Mouse (Mus musculus) limb, embryonic 14.5 days (tissue): ENCODE data around the gene Srebf1. TPM values are rescaled to one million over a fixed set of nuclear protein-coding genes. Genes with fewer than 3 reads are reported as not detected.

Experiments used
- ATAC-seq: fragments of 200-750 bp; cut with Nextera tagmentation; 2 replicates; pipeline ENCODE4 v1.8.0; 2017; ENCODE audit warnings: low read depth, moderate number of reproducible peaks, moderate TSS enrichment; ENCODE audit not compliant: low FRiP score
- DNase-seq: peaks from one replicate; pipeline ENCODE4 v3.0.0-alpha.2; 2015; ENCODE audit warnings: low spot score
- H3K27ac ChIP-seq: fragments of 300-500 bp; sonication (generic); replicated peaks from 2 replicates; pipeline ENCODE4 v1.5.1; 2014; ENCODE audit warnings: low read depth, mild to moderate bottlenecking, low read length, moderate library complexity, mixed read lengths
- H3K27me3 ChIP-seq: fragments of 300-500 bp; sonication (generic); 2 replicates; pipeline ENCODE4 v1.6.1; 2014; ENCODE audit warnings: low read length, mixed read lengths; ENCODE audit not compliant: control insufficient read depth, insufficient read depth
- H3K36me3 ChIP-seq: fragments of 300-500 bp; sonication (generic); 2 replicates; pipeline ENCODE4 v1.6.1; 2014; ENCODE audit warnings: mild to moderate bottlenecking, low read length, moderate library complexity, mixed read lengths; ENCODE audit not compliant: control insufficient read depth, insufficient read depth
- H3K4me1 ChIP-seq: fragments of 300-500 bp; sonication (generic); 2 replicates; pipeline ENCODE4 v1.6.1; 2014; ENCODE audit warnings: antibody characterized with exemption, low read length, mixed read lengths; ENCODE audit not compliant: control insufficient read depth, insufficient read depth
- H3K4me2 ChIP-seq: fragments of 300-500 bp; sonication (generic); replicated peaks from 2 replicates; pipeline ENCODE4 v1.6.1; 2014; ENCODE audit warnings: low read depth, mild to moderate bottlenecking, low read length, moderate library complexity; ENCODE audit not compliant: severe bottlenecking
- H3K4me3 ChIP-seq: fragments of 300-500 bp; sonication (generic); replicated peaks from 2 replicates; pipeline ENCODE4 v1.5.1; 2014; ENCODE audit warnings: low read length
- H3K9ac ChIP-seq: fragments of 300-500 bp; sonication (generic); 2 replicates; pipeline ENCODE4 v1.6.1; 2014; ENCODE audit warnings: mild to moderate bottlenecking, low read depth, low read length, moderate library complexity; ENCODE audit not compliant: severe bottlenecking
- H3K9me3 ChIP-seq: fragments of 300-500 bp; sonication (generic); 2 replicates; pipeline ENCODE4 v1.6.1; 2016; ENCODE audit warnings: low read length; ENCODE audit not compliant: control insufficient read depth
- POLR2A ChIP-seq: fragments of 200-500 bp; IDR thresholded peaks from 2 replicates; pipeline ENCODE4 v1.8.0; 2012; ENCODE audit warnings: inconsistent platforms, mild to moderate bottlenecking, moderate library complexity, borderline replicate concordance; ENCODE audit not compliant: insufficient read depth, insufficient read length; ENCODE audit errors: extremely low read depth
- WGBS: fragments of 180-500 bp; shearing (Covaris S2); extraction: QIAGEN DNeasy Blood & Tissue Kit; methylation state at CpG from one replicate; pipeline ENCODE4 v1.1.7; 2014; 5-methylcytosine and 5-hydroxymethylcytosine counted together
- polyA plus RNA-seq, 2 experiments: library from polyadenylated mRNA; depleted of rRNA in 1 of 2; stranded (reverse) in 1 of 2; unstranded in 1 of 2; fragments of >200 nt; fragmentation: Nextera tagmentation in 1 of 2; extraction: Ambion mirVana in 1 of 2; gene quantifications; 2 replicates each; pipeline versions ENCODE4 v1.2.1 to v1.2.3; 2012 to 2014

The Srebf1 gene
- polyA plus RNA-seq, 2 experiments = 77.1 to 96.5 TPM

GRCm38 (mm10) chr11:60247753-60248550 lies 25.6 kb upstream of the Srebf1 start:
- 42% methylated on average over 5 of the region's 5 CpGs for WGBS
- no peak for ATAC-seq
- Histone ChIP-seq H3K9ac (no peak overlapping the region), H3K36me3 (peaks cover 14% of the 10 kb centered on the region), H3K27ac (no peak overlapping the region), H3K4me2 (no peak overlapping the region), H3K27me3 (no peaks in the 10 kb centered on the region), H3K9me3 (no peaks in the 10 kb centered on the region), H3K4me3 (no peak overlapping the region), H3K4me1 (peaks cover 19% of the 10 kb centered on the region)
- no peak for TF ChIP-seq POLR2A
- no peak for DNase-seq

GRCm38 (mm10) chr11:60246077-60246476 lies 23.7 kb upstream of the Srebf1 start:
- no peaks in the 10 kb centered on the region for H3K27me3 ChIP-seq
- TF ChIP-seq POLR2A = no peak
- no peak for ATAC-seq
- no peak overlapping the region for H3K4me2 ChIP-seq
- H3K9ac ChIP-seq = no peak overlapping the region
- H3K27ac ChIP-seq = no peak overlapping the region
- no peak overlapping the region for H3K4me3 ChIP-seq
- no peaks in the 10 kb centered on the region for H3K9me3 ChIP-seq
- H3K4me1 ChIP-seq = peaks cover 16% of the 10 kb centered on the region
- H3K36me3 ChIP-seq = peaks cover 23% of the 10 kb centered on the region
- no peak for DNase-seq

GRCm38 (mm10) chr11:60244503-60245143 lies 22.2 kb upstream of the Srebf1 start:
- TF ChIP-seq POLR2A = no peak

GRCm38 (mm10) chr11:60240509-60240908 lies 18.1 kb upstream of the Srebf1 start:
- peaks cover 31% of the 10 kb centered on the region for H3K36me3 ChIP-seq
- ATAC-seq = no peak
- H3K27ac ChIP-seq = no peak overlapping the region

More at GRCm38 (mm10) chr11:60244503-60245143, 22.2 kb upstream of the Srebf1 start:
- Histone ChIP-seq H3K36me3 (peaks cover 26% of the 10 kb centered on the region), H3K4me1 (peaks cover 16% of the 10 kb centered on the region), H3K27me3 (no peaks in the 10 kb centered on the region), H3K9ac (no peak overlapping the region), H3K4me3 (no peak overlapping the region), H3K27ac (no peak overlapping the region), H3K4me2 (no peak overlapping the region), H3K9me3 (no peaks in the 10 kb centered on the region)
- WGBS = 72% methylated on average over 11 of the region's 11 CpGs
- ATAC-seq = no peak
- no peak for DNase-seq

GRCm38 (mm10) chr11:60235351-60235750 lies 13.0 kb upstream of the Srebf1 start:
- H3K36me3 ChIP-seq = peaks cover 11% of the 10 kb centered on the region

More at GRCm38 (mm10) chr11:60240509-60240908, 18.1 kb upstream of the Srebf1 start:
- Histone ChIP-seq H3K4me3 (no peak overlapping the region), H3K9ac (no peak overlapping the region), H3K9me3 (no peaks in the 10 kb centered on the region), H3K27me3 (no peaks in the 10 kb centered on the region), H3K4me2 (no peak overlapping the region), H3K4me1 (no peaks in the 10 kb centered on the region)
- WGBS = 85% methylated on average over 4 of the region's 4 CpGs
- no peak for DNase-seq
- no peak for TF ChIP-seq POLR2A

More at GRCm38 (mm10) chr11:60235351-60235750, 13.0 kb upstream of the Srebf1 start:
- no peak for TF ChIP-seq POLR2A
- no peak for ATAC-seq
- Histone ChIP-seq H3K4me3 (no peak overlapping the region), H3K9ac (no peak overlapping the region), H3K4me1 (peaks cover 6% of the 10 kb centered on the region), H3K9me3 (no peaks in the 10 kb centered on the region), H3K27me3 (no peaks in the 10 kb centered on the region), H3K27ac (no peak overlapping the region), H3K4me2 (no peak overlapping the region)
- DNase-seq = no peak
- whole genome bisulfite sequencing = 58% methylated on average over 5 of the region's 5 CpGs
